Mouse (Mus musculus): ENCODE measurements around the gene Pus3.
A peak's percentile ranks its signal among the peaks of the same experiment; 100 is the strongest.

Gene Pus3

DNA sequence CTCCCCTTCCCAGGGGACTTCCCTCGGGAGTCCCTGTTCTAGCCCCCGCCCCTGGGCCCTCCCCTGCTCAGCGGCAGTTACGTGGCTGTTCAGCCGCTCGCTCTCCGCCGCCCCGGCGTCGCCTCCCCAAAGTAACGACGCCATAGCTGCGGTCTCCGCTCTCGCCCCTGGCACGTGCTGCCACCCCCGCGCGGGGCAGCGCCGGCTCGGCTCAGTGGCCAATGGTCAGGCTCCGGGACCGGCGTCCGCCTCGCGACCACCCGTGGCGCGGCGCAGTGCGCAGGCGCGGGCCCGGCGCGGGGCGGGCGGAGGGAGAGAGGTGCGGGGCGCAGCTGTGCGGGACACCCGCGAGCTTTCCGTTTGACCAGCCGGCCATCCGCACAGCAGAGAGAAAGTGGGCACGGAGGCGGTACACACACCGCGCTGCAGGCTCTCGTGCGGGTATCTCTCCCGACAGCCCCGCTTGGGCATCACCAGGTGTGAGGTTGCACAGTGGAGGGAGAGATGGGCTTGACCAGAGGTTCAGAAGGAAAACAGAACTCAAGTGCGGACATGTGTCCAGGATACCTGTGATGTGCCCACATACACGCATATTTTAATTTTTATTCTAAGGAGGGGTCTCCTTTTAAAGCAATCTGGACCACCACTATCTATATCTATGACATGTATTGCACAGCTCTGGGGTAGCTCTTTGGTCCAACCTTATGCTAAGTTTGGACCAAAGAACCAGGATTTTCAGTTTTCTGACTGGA is at the start of gene Pus3, which contains the start of gene Ddx25:
Pus3 (plus strand) TSS at position 339 of the 752 bp plus-strand sequence.
Ddx25 (minus strand) TSS at position 272 of the 752 bp plus-strand sequence.
- no peak for DNase-seq (ENCODE audit: low spot score)

- no peak for DNase-seq (ENCODE audit: low spot score)
These were observed 44.5 kb upstream of the Pus3 start for GRCm38 (mm10) chr9:35513900-35514299.

GRCm38 (mm10) chr9:35516182-35516581 is 42.2 kb upstream of the Pus3 start:
- no peak for DNase-seq (ENCODE audit: low spot score)

- DNase-seq (ENCODE audit: low spot score), result no peak
These were observed 41.7 kb upstream of the Pus3 start for GRCm38 (mm10) chr9:35516711-35517110.

DNA sequence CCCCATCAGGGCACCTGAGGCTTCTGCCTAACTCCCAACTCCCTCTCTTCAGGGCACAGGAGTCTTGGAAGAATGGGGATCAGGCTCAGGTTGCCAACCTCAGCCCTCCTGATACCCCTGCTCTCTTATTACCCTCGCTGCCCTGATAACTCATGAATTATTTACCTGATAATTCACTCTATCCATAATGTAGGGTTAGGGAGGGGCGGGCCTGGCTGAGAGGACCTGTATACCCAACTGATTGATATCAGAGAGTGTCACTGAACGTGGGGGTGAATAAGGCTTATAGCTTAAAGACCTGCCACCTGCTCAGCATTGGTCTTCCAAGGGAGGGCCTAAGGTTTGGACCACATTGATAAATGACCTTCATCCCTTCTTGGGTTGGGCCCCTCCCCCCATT is 40.2 kb upstream of the Pus3 start, which contains the start of gene Gm1113:
Gm1113 (minus strand) TSS at position 101 of the 400 bp plus-strand sequence.
- DNase-seq (ENCODE audit: low spot score), result no peak

GRCm38 (mm10) chr9:35520631-35521348 is 37.6 kb upstream of the Pus3 start:
- DNase-seq (ENCODE audit: low spot score), result no peak

- DNase-seq (ENCODE audit: low spot score), result no peak
These were observed 36.2 kb upstream of the Pus3 start for GRCm38 (mm10) chr9:35522241-35522640.

DNA sequence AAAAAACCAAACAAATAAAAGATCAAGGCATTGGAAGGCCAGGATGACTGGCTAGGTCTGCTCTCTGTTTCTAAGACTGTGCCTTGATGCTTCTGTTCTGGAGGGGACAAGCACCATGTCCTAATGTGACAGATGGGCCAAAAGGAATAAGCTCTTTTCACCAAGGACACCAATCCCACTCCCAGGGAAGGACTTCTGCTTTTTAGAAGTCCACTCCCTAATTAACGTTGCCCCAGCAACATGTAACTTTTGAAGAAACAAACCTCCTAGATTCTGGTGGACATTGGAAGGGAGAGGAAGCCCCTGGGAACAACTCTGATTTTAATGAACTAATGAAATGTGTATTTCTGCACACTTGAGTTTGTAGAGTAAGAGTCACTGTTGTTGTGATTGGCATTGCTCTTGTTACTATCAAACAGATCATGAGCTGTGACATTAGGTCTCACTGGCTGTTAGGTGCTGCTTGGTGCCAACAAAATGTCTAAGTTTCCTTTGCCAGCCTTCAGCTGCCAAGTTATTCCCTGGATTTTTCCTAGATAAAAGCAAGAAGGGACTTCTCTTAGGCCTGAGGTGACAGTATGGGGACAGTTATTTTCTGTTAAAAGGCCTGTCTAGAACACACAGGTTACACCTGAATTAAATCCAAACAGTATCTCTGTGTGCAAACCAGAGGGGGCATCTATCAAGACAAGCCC is 35.4 kb upstream of the Pus3 start:
- DNase-seq (ENCODE audit: low spot score), result peak; percentile 65

DNA sequence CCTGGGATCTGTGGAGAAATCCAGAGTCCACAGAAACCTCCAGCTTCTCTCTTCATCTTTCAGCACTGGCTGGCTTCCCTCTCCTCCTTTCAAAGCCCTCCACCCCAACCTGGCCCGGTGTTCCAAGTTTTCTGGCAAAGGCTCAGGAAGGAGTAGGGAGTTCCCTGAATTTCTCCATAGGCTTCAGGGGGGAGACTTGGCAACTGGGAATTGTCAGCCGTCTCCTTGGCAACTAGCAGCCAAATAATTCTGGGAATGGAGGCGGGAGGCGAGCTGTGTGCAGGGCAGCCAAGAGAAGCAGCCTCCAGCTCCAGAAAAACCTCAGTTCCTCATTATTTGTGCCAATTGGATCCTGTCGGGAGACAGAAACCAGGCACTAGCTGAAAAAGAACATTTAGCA is 34.9 kb upstream of the Pus3 start:
- DNase-seq (ENCODE audit: low spot score), result peak; percentile 85

GRCm38 (mm10) chr9:35523941-35524411 is 34.4 kb upstream of the Pus3 start:
- peak; percentile 83 for DNase-seq (ENCODE audit: low spot score)

GRCm38 (mm10) chr9:35529141-35529540 is 29.3 kb upstream of the Pus3 start:
- no peak for DNase-seq (ENCODE audit: low spot score)

- DNase-seq (ENCODE audit: low spot score), result no peak
These were observed 28.6 kb upstream of the Pus3 start for GRCm38 (mm10) chr9:35529796-35530195.

GRCm38 (mm10) chr9:35533266-35533665 is 25.1 kb upstream of the Pus3 start:
- DNase-seq (ENCODE audit: low spot score), result peak; percentile 45

DNA sequence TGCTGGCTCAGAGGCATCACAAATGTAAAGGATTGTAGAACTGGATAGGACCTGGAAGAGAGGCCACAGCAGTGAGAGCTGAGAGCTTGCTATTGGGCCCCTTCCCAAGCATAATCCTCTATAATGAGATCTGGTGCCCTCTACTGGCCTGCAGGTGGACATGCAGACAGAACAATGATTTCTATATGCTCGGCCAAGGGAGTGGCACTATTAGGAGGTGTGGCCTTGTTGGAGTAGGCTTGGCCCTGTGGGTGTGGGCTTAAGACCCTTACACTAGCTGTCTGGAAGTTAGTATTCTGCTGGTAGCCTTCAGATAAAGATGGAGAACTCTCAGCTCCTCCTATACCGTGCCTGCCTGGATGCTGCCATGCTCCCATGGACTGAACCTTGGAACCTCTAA is 23.3 kb upstream of the Pus3 start:
- DNase-seq (ENCODE audit: low spot score), result peak; percentile 80

GRCm38 (mm10) chr9:35535876-35536275 is 22.5 kb upstream of the Pus3 start:
- DNase-seq (ENCODE audit: low spot score), result no peak

DNA sequence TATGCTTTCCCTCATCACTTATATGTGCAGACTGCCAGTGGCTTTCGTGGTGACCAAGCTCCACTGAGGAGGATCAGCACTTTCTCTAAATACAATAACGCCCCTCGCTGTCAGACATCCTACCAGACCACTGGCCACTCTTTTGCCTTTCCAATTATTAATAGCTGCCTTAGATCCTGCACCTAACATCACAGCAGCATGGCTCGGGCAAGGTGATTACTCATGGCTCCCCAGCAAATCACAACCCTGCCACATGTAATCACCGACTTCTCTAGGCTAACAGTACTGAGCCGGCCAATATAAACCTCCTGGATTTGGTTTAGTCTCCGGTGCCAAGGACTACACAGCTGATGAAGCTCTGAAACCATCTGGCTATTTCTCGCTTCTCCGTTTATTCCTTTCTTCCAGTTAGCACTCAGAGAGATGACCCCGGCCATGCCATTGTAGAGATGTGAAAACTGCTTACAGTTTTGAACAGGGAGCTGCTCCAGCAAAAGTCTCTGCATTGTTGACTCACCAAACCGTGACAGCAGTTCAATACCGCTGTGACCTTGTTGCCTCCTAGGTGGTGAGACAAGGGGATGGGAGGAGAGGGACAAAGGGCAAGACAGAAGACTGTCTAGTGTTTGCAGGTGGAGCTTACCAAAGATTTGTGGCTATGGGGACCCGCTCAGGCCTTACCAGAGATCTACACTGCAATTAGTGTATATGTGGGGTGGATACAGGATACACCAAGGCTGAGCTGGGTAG is 19.2 kb upstream of the Pus3 start:
- no peak for DNase-seq (ENCODE audit: low spot score)

DNA sequence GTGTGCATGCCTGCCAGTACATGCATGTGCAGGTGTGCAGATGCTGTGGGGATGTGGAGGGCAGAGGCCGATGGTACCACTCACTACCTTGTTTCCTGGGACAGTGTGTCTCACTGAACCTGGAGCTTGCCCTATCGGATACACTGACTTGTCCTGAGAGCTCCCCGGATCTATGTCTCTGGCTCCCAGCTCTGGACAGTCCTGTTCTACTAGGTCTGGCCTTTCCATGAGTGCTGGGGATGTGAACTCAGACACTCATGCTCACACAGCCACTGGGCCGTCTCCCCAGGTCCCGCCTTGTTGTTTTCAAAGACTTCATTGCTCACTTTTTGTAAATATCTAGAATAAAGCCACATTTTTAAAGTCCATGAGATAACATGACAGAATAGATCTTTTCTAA is 17.4 kb upstream of the Pus3 start:
- no peak for DNase-seq (ENCODE audit: low spot score)

GRCm38 (mm10) chr9:35541488-35541887 is 16.9 kb upstream of the Pus3 start:
- peak; percentile 86 for DNase-seq (ENCODE audit: low spot score)

- no peak for DNase-seq (ENCODE audit: low spot score)
These were observed 16.5 kb upstream of the Pus3 start for GRCm38 (mm10) chr9:35541941-35542340.

DNA sequence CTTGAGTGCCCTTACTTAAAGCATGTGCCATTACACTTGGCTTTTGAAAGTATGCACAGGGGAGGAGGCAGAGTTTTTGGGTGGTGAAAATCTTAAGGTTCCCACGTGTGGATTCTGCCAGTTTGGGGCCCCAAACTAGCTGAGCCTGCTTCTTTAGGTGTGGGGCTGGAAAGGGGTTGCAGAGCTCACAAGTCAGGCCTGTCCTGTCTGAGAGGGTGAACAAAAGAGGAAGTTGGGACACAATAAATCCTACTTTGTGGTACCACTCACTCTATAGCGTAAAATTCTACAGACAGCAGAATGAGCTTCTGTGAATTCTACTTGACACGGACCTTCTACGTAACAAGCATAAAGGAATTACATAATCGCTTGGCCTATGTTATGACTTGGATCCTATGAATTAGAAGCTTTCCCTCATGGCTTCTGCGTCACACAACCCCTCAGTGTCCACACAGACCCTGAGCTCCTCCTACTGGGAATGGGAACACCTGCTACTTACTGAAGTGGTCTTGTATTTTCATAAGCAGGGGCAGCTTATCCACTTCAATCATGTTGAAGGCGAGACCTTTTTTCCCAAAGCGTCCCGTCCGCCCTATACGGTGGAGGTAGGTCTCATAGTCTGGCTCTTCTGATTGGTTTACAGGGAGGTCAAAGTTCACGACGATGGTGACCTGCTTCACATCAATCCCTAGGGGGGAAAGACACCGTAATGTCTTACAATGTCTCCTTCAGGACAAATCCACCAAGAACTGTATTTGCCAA is 15.1 kb upstream of the Pus3 start:
- DNase-seq (ENCODE audit: low spot score), result no peak

DNA sequence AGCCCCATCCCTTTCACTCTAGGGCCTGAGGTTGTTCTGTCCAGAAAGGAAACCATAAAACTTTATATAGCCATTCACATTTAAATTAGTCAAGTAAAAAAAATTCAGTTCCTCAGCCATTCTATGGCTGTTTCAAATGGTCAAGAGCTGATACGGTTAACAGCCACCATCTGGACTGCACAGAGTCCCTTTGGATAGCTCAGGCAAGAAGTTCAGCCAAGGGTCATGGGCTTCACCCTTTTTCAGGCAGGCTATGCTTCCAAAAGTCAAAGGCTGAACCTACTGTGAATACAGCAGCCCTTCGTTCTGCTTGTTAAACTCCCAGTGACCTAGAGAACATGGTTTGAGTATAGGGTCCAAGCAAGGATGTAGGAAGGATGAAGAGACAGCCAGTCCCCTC is 13.7 kb upstream of the Pus3 start:
- DNase-seq (ENCODE audit: low spot score), result peak; percentile 62

Data from adipocyte (in vitro differentiated cells).